Mouse (Mus musculus) gastrocnemius, adult 2 months (tissue): ENCODE measurements at regions not wholly inside any gene's neighbourhood (a gene's known extent, or its start where the extent isn't known, plus 50 kb on each side); places are given as distances from the start of the nearest gene placed in this dataset.

Experiments used
- DNase-seq: peaks from one replicate; pipeline ENCODE4 v3.0.0; 2022
- H3K27ac ChIP-seq: fragments of 200-600 bp; 2 replicates; pipeline ENCODE4 v1.8.1; 2022; ENCODE audit warnings: mild to moderate bottlenecking
- H3K4me3 ChIP-seq: fragments of 200-600 bp; 2 replicates; pipeline ENCODE4 v1.8.1; 2022; ENCODE audit warnings: mild to moderate bottlenecking, moderate library complexity
- CTCF ChIP-seq: fragments of 200-600 bp; IDR thresholded peaks from 2 replicates; pipeline ENCODE4 v1.8.1; 2022; ENCODE audit warnings: antibody characterized with exemption, mild to moderate bottlenecking, moderate library complexity
- intact Hi-C: fragments of 180-260 bp; cut with DNase I; formaldehyde crosslinking; loops from one replicate; pipeline ENCODE4 v1.15.1; 2025

- no peak for DNase-seq
- intact Hi-C loops: loop anchor here (5.0 kb wide), 1 partner anchor 173 kb away; no protein-coding TSS in a partner anchor
- no peak for TF ChIP-seq CTCF
- Histone ChIP-seq H3K27ac (no peak overlapping the region), H3K4me3 (no peak overlapping the region)
Observed at GRCm38 (mm10) chr3:9884691-9885354, 203.1 kb upstream of the Gm9833 start.

DNA sequence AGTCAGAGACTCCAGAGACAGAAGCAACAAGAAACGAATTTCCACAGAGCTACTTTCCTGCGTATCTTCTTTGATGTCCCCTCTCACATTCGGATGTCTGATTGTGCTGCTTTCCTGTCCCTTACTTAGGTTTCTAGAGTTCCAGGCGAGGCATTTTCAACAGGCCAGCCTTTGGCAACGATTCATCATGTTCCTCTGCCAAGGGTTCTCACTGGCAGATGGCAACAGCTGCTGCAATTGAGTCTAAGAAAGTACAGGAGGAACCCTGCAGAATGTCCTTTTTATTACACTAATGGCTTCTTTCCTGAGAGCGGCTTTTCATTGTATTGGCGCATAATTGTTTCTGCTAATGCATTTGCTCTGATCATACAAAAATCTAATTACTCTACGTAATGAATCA, 202.3 kb upstream of the Gm9833 start:
- H3K4me3 ChIP-seq: no peak overlapping the region; the same call in 1 of the 2 replicates
- no peak for TF ChIP-seq CTCF
- no peak overlapping the region; the same call in 1 of the 2 replicates for H3K27ac ChIP-seq
- peak; percentile 79 for DNase-seq
- intact Hi-C loops: loop anchor here (5.0 kb wide), 1 partner anchor 173 kb away; no protein-coding TSS in a partner anchor

DNA sequence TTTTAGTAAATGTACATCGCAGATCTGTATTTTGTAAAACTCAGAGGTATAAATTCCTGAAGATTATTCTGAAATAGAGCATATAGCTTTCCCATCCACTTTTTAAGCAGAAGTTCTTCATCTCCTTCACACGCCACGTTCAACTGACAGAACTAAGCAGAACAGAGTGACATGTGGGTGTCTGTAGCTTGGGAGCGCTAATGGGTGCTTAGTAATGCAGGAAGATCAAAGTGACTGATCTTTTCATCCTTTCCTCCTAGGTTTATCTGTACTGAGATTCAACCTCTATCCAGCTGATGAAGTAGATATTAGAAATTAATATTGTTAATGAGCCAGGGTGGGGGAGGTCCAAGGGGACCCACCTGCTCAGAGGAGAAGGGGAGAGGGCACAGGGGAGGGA, 201.8 kb upstream of the Gm9833 start:
- intact Hi-C loops: loop anchor here (5.0 kb wide), 1 partner anchor 174 kb away; no protein-coding TSS in a partner anchor
- no peak overlapping the region for H3K4me3 ChIP-seq
- TF ChIP-seq CTCF: no peak
- DNase-seq: no peak
- H3K27ac ChIP-seq: no peak overlapping the region

GRCm38 (mm10) chr3:9886765-9887626, 200.9 kb upstream of the Gm9833 start:
- TF ChIP-seq CTCF: no peak
- H3K4me3 ChIP-seq: no peak overlapping the region
- H3K27ac ChIP-seq: no peak overlapping the region
- DNase-seq: peak; percentile 23
- intact Hi-C loops: loop anchor here (5.0 kb wide), 1 partner anchor 175 kb away; no protein-coding TSS in a partner anchor

GRCm38 (mm10) chr3:9887627-9887994, 200.3 kb upstream of the Gm9833 start:
- H3K27ac ChIP-seq: no peak overlapping the region
- intact Hi-C loops: loop anchor here (5.0 kb wide), 1 partner anchor 175 kb away; no protein-coding TSS in a partner anchor
- no peak for TF ChIP-seq CTCF
- no peak overlapping the region for H3K4me3 ChIP-seq
- DNase-seq: no peak

DNA sequence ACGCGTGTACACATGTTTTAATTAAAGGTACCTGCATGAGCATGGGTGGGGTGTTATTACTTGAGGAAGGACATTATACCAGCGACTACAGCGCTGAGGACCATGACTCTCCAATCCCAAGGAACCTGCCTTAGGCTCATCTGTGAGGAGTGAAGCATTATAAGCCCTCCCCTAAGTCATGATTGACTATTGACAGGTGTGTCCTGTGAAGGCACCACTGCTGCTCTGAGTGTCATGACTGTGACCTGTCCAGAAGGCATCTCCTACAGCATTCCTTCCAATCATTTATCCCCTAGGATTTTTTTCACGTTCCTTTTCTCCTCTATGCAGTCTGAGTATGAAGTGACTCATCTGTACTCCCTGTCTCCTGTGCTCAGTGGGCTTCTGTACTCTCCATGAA, 199.9 kb upstream of the Gm9833 start:
- H3K27ac ChIP-seq: no peak overlapping the region
- intact Hi-C loops: loop anchor here (5.0 kb wide), 1 partner anchor 176 kb away; no protein-coding TSS in a partner anchor
- no peak overlapping the region for H3K4me3 ChIP-seq
- TF ChIP-seq CTCF: no peak
- no peak for DNase-seq

- DNase-seq: no peak
- Histone ChIP-seq H3K4me3 (no peak overlapping the region), H3K27ac (no peak overlapping the region)
- TF ChIP-seq CTCF: no peak
- intact Hi-C loops: no loop called here
Observed at GRCm38 (mm10) chr3:9892884-9893494, 194.9 kb upstream of the Gm9833 start.

GRCm38 (mm10) chr3:9895396-9896135, 192.3 kb upstream of the Gm9833 start:
- no peak for TF ChIP-seq CTCF
- H3K4me3 ChIP-seq: no peak overlapping the region
- no peak for DNase-seq
- no peak overlapping the region for H3K27ac ChIP-seq
- intact Hi-C loops: no loop called here

GRCm38 (mm10) chr3:9896303-9896702, 191.6 kb upstream of the Gm9833 start:
- TF ChIP-seq CTCF: no peak
- Histone ChIP-seq H3K27ac (no peak overlapping the region), H3K4me3 (no peak overlapping the region)
- intact Hi-C loops: no loop called here
- DNase-seq: no peak

- intact Hi-C loops: no loop called here
- no peak for TF ChIP-seq CTCF
- Histone ChIP-seq H3K4me3 (no peak overlapping the region), H3K27ac (no peak overlapping the region)
- DNase-seq: no peak
Observed at GRCm38 (mm10) chr3:9901663-9902062, 186.2 kb upstream of the Gm9833 start.

DNA sequence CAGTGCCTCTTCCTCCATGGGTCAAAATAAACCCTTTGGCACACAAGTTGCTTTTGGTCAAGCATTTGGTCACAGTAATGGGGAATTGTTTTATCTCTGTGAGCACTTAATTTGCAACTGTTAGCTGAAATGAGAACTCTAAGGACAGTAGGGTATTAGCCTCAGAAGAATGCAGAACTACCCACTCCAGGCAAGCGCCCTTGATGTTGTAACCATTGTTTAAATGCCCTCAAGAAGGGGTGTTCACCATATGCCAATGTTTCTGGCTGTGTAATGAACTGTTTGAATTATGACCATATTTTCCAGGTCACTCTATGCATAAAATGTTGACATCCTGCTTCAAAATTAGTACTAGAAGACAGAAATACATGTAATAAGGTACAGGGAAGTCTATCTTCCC, 174.6 kb upstream of the Gm9833 start:
- no peak for TF ChIP-seq CTCF
- Histone ChIP-seq H3K4me3 (no peak overlapping the region), H3K27ac (no peak overlapping the region)
- no peak for DNase-seq
- intact Hi-C loops: no loop called here

DNA sequence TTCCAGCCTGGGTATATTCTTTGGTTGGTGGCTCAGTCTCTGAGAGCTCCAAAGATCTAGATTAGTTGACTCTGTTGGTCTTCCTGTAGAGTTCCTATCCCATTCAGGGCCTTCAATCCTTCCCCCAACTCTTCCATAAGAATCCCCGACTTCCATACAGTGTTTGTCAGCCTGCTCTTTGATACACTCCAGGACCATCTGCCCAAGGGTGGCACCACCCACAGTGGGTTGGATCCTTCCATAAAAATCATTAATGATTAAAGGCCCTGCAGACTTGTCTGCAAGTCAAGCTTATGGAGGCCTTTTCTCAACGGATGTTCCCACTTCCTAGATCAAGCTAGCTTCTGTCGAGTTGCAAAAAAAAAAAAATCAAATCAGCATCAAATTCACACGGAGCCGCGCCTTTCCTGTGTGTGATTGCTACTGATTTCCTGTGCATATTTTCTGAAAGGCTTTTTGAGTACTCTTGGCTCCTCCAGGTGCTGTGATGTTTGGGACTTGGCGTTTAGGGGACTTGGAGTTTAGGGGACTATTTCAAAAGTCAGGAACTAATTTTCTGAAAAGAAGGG, 171.3 kb upstream of the Gm9833 start:
- Histone ChIP-seq H3K4me3 (no peak overlapping the region), H3K27ac (no peak overlapping the region)
- DNase-seq: no peak
- no peak for TF ChIP-seq CTCF
- intact Hi-C loops: no loop called here
